Mouse (Mus musculus) G1E (cell line): ENCODE data around the gene Itga3. TPM values are rescaled to one million over a fixed set of nuclear protein-coding genes. Genes with fewer than 3 reads are reported as not detected.

Experiments used
- ATAC-seq: 2 replicates; pipeline ENCODE4 v1.8.0; 2016; ENCODE audit warnings: mild to moderate bottlenecking; ENCODE audit not compliant: insufficient number of reproducible peaks, poor library complexity, low FRiP score, severe bottlenecking; ENCODE audit errors: extremely low read depth
- DNase-seq: peaks from one replicate; pipeline ENCODE4 v3.0.0; 2012; ENCODE audit warnings: low spot score
- H3K27me3 ChIP-seq: 2 replicates; pipeline ENCODE4 v1.6.1; 2012; ENCODE audit warnings: mild to moderate bottlenecking, low read length, inconsistent platforms; ENCODE audit not compliant: insufficient read depth
- H3K36me3 ChIP-seq: replicated peaks from 2 replicates; pipeline ENCODE3; 2012; ENCODE audit warnings: mild to moderate bottlenecking, inconsistent platforms
- H3K4me1 ChIP-seq: 2 replicates; pipeline ENCODE4 v1.6.1; 2012; ENCODE audit warnings: low read depth, low read length, inconsistent platforms, mixed read lengths; ENCODE audit not compliant: insufficient read depth
- H3K4me3 ChIP-seq: 2 replicates; pipeline ENCODE4 v1.5.1; 2012; ENCODE audit warnings: low read depth, mild to moderate bottlenecking, inconsistent platforms, low read length, moderate library complexity, mixed read lengths
- H3K9me3 ChIP-seq: replicated peaks from 2 replicates; pipeline ENCODE4 v1.6.1; 2012; ENCODE audit warnings: inconsistent platforms
- CTCF ChIP-seq: IDR thresholded peaks from 2 replicates; pipeline ENCODE4 v1.5.1; 2012; ENCODE audit warnings: low read depth, low read length, inconsistent platforms, mixed read lengths
- GATA1 ChIP-seq: IDR thresholded peaks from 2 replicates; pipeline ENCODE4 v1.6.1; 2012; ENCODE audit warnings: borderline replicate concordance, low read length, inconsistent platforms, mixed read lengths
- GATA2 ChIP-seq: IDR thresholded peaks from 2 replicates; pipeline ENCODE4 v1.6.1; 2012; ENCODE audit warnings: low read depth, low read length, inconsistent platforms, borderline replicate concordance
- POLR2AphosphoS5 ChIP-seq: IDR thresholded peaks from 2 replicates; pipeline ENCODE4 v1.6.1; 2012; ENCODE audit warnings: low read depth, low read length, inconsistent platforms; ENCODE audit not compliant: insufficient replicate concordance
- TAL1 ChIP-seq: conservative IDR thresholded peaks from 2 replicates; pipeline ENCODE4 v1.6.1; 2012; ENCODE audit warnings: low read depth, low read length, inconsistent platforms, mixed read lengths
- polyA plus RNA-seq: library from polyadenylated mRNA; stranded (reverse); fragments of >175 nt; gene quantifications from 2 replicates; pipeline ENCODE4 v1.2.3, GENCODE M21; 2012
- total RNA-seq, 2 experiments: library from RNA; stranded (forward) in 1 of 2; stranded (reverse) in 1 of 2; fragments of 200-1000 nt in 1 of 2; fragments of >200 nt in 1 of 2; fragmentation: Nextera tagmentation in 1 of 2; gene quantifications; 2 replicates each; pipeline ENCODE4 v1.2.3; 2014 to 2017

Gene Itga3
- total and polyA plus RNA-seq, 3 experiments = 0.27 TPM; not detected in 2

DNA sequence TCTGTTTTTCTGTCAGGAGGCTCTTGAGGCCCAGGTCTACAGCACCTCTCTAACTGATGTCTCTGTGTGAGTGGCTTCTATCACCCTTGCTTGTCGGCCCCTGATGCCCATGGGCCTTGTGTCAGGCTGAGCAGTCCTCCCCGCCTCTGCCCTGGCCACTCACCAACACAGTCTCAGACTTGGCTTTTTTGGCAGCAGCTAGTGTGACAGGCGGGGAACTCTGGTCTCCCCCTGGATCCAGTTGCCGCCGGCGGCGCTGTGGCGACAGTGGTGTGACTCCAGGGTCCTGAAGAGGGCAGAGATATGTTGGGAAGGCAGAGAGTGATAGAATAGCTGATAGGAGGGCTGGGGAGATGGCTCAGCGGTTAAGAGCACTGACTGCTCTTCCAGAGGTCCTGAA lies 23.5 kb downstream of the Itga3 start:
- no peak for ATAC-seq
- Histone ChIP-seq H3K36me3 (no peaks in the 10 kb centered on the region), H3K4me3 (no peak overlapping the region), H3K27me3 (peaks cover 52% of the 10 kb centered on the region), H3K9me3 (no peaks in the 10 kb centered on the region), H3K4me1 (0 out of 2 replicates have a peak, but pooled peaks cover 2% of the 10 kb centered on the region)
- TF ChIP-seq POLR2AphosphoS5 = no peak
- no peak for TF ChIP-seq CTCF
- TF ChIP-seq GATA2 = no peak
- no peak for TF ChIP-seq GATA1
- no peak for TF ChIP-seq TAL1
- DNase-seq = no peak

GRCm38 (mm10) chr11:95046980-95047680 lies 29.5 kb downstream of the Itga3 start:
- peak; percentile 54 for ATAC-seq
- H3K36me3 ChIP-seq = no peaks in the 10 kb centered on the region
- no peaks in the 10 kb centered on the region for H3K9me3 ChIP-seq
- peaks cover 12% of the 10 kb centered on the region for H3K4me1 ChIP-seq
- no peak overlapping the region for H3K4me3 ChIP-seq
- DNase-seq = peak; percentile 69
- H3K27me3 ChIP-seq = peaks cover 39% of the 10 kb centered on the region; the same call in 1 of the 2 replicates
- peak; percentile 82 for TF ChIP-seq CTCF
- TF ChIP-seq GATA1 = no peak

DNA sequence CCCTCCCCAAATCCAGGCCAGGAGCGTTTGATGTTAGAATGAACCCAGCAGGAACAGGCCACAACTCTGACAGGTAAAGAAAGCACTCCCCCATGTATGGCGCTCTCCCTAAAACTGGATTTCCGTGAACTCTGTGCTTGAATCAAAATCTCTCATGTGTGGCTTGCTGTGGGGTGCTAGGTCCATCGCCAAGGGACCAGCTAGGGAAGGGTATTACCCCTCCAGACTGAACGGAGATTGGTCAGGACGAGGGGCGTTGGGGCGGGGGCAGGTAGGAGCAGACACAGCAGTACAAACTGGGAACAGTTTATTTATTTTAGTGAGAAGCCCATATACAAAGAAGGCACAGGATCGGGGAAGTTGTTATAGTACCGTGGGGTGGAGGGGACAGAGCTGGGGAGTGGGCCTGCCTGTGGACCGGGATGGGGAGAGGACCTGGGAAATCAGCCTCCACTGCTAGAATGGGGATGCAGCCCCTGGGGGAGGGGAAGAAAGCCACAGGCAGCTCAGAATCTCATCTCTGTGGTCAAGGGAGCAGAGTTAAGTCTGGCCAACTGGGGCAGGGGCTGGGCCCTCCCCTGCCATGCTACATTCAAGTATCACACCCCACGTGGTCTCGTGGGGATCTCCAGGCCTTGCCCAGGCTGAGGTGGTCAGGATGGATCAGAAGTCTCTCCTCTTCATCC lies 32.3 kb downstream of the Itga3 start:
- Histone ChIP-seq H3K36me3 (peaks cover 8% of the 10 kb centered on the region), H3K9me3 (no peaks in the 10 kb centered on the region), H3K4me3 (no peak overlapping the region), H3K27me3 (peaks cover 28% of the 10 kb centered on the region; the same call in 1 of the 2 replicates), H3K4me1 (peaks cover 36% of the 10 kb centered on the region)
- TF ChIP-seq GATA1 = no peak
- TF ChIP-seq GATA2 = no peak
- TF ChIP-seq TAL1 = no peak
- no peak for TF ChIP-seq POLR2AphosphoS5
- no peak for TF ChIP-seq CTCF
- ATAC-seq (no peak), DNase-seq (no peak)

GRCm38 (mm10) chr11:95043608-95044007 lies 33.0 kb downstream of the Itga3 start:
- no peak for TF ChIP-seq POLR2AphosphoS5
- TF ChIP-seq GATA2 = no peak
- no peak for TF ChIP-seq TAL1
- no peak for TF ChIP-seq GATA1
- TF ChIP-seq CTCF = no peak
- Histone ChIP-seq H3K4me1 (peaks cover 39% of the 10 kb centered on the region), H3K36me3 (peaks cover 15% of the 10 kb centered on the region), H3K9me3 (no peaks in the 10 kb centered on the region), H3K4me3 (no peak overlapping the region), H3K27me3 (peaks cover 28% of the 10 kb centered on the region; the same call in 1 of the 2 replicates)
- ATAC-seq = no peak
- no peak for DNase-seq

DNA sequence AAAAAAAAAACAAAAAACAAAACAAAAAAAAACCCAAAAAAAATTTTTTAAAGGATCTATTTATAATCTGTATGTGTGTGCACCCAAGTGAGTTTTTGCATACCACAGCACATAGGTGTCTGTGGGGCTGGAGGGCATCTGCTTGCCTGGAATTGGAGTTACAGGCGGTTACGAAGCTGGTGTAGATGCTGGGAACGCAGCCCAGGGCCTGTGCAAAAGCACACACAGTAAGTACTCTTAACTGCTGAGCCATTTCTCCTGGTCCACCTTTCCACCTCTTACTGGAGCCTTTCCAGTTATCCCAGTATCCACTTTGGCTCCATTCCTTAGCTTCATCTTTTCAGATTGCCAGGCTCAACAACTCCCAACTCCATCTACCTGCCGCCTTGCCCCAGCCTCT lies 33.5 kb downstream of the Itga3 start:
- Histone ChIP-seq H3K4me3 (no peak overlapping the region), H3K36me3 (peaks cover 20% of the 10 kb centered on the region), H3K4me1 (peaks cover 39% of the 10 kb centered on the region), H3K9me3 (no peaks in the 10 kb centered on the region), H3K27me3 (peaks cover 28% of the 10 kb centered on the region; the same call in 1 of the 2 replicates)
- DNase-seq = no peak
- no peak for TF ChIP-seq CTCF
- TF ChIP-seq GATA2 = no peak
- no peak for TF ChIP-seq POLR2AphosphoS5
- no peak for TF ChIP-seq TAL1
- TF ChIP-seq GATA1 = no peak
- no peak for ATAC-seq

GRCm38 (mm10) chr11:95042096-95042495 lies 34.5 kb downstream of the Itga3 start:
- DNase-seq (peak; percentile 82), ATAC-seq (no peak)
- peaks cover 25% of the 10 kb centered on the region; the same call in 1 of the 2 replicates for H3K27me3 ChIP-seq
- H3K4me3 ChIP-seq = peak overlapping the region; percentile 75
- H3K36me3 ChIP-seq = peaks cover 30% of the 10 kb centered on the region
- H3K9me3 ChIP-seq = no peaks in the 10 kb centered on the region
- TF ChIP-seq GATA2 (no peak), CTCF (peak; percentile 51)
- peaks cover 39% of the 10 kb centered on the region for H3K4me1 ChIP-seq
